In genomic region chr13:26795460-26795859, GRCm38 (mm10) we compare ENCODE assay signal across 23 mouse cellular contexts. TPM values are rescaled to one million over a fixed set of nuclear protein-coding genes. Genes with fewer than 3 reads are reported as not detected.
DNase-seq lines count a peak whose midpoint lies in the region; ATAC-seq and TF ChIP-seq lines count a peak whose summit lies in the region.
"Had no signal": no experiment of that assay in that cellular context is flagged by ENCODE, and none has a peak within 500 bp of the region (broad histone marks: within the 10 kb centered on the region; RNA-seq: fewer than 3 reads in every experiment).

No protein-coding gene starts in this region.

- no peak overlapping the region for H3K27ac ChIP-seq in lung, embryonic 14.5 days (ENCODE audit: low read depth)
- H3K27ac ChIP-seq in lung, postnatal 0 days (ENCODE audit: low read length), result no peak overlapping the region
- H3K27ac ChIP-seq in thymus, adult 2 months (ENCODE audit: control insufficient read depth, insufficient read depth, low read length), result no peak overlapping the region
- H3K27ac ChIP-seq: embryonic facial prominence, embryonic 10.5 days; embryonic facial prominence, embryonic 12.5 days; forebrain, embryonic 13.5 days; forebrain, embryonic 15.5 days had no signal

- TF ChIP-seq POLR2A in thymus, adult 2 months (IDR thresholded peaks at IDR 0.05; ENCODE audit: control insufficient read depth, extremely low read depth, insufficient read depth, low read length, poor library complexity), result no peak

- peak; percentile 46; the same call in 1 of the 2 replicates for TF ChIP-seq EP300 in lung, postnatal 0 days (IDR thresholded peaks at IDR 0.05)

- H3K4me1 ChIP-seq in lung, embryonic 14.5 days (ENCODE audit: insufficient read depth), result no peaks in the 10 kb centered on the region
- no peaks in the 10 kb centered on the region for H3K4me1 ChIP-seq in lung, postnatal 0 days (ENCODE audit: insufficient read depth, low read depth, low read length)
- no peaks in the 10 kb centered on the region for H3K4me1 ChIP-seq in thymus, adult 2 months (replicated peaks; ENCODE audit: control insufficient read depth, insufficient read depth, low read length)
- H3K4me1 ChIP-seq: embryonic facial prominence, embryonic 10.5 days; embryonic facial prominence, embryonic 12.5 days; forebrain, embryonic 13.5 days; forebrain, embryonic 15.5 days had no signal

- no peaks in the 10 kb centered on the region for H3K36me3 ChIP-seq in lung, embryonic 14.5 days (ENCODE audit: insufficient read depth)
- no peaks in the 10 kb centered on the region for H3K36me3 ChIP-seq in lung, postnatal 0 days (ENCODE audit: insufficient read depth, low read length)
- H3K36me3 ChIP-seq in thymus, adult 2 months (ENCODE audit: control insufficient read depth, insufficient read depth, low read length), result no peaks in the 10 kb centered on the region
- H3K36me3 ChIP-seq: embryonic facial prominence, embryonic 10.5 days; embryonic facial prominence, embryonic 12.5 days; forebrain, embryonic 15.5 days had no signal

- ATAC-seq in lung, embryonic 14.5 days (ENCODE audit: insufficient read depth), result no peak
- ATAC-seq in lung, postnatal 0 days, result peak; percentile 85
- no peak for ATAC-seq in activated CD4-positive, CD25-positive, alpha-beta regulatory T cell, adult 4 months
- ATAC-seq: forebrain, embryonic 13.5 days; forebrain, embryonic 15.5 days had no signal

- H3K4me3 ChIP-seq in lung, embryonic 14.5 days (ENCODE audit: low read depth, low read length), result no peak overlapping the region
- no peak overlapping the region for H3K4me3 ChIP-seq in lung, postnatal 0 days (ENCODE audit: low read depth, low read length)
- H3K4me3 ChIP-seq in thymus, adult 2 months (ENCODE audit: control insufficient read depth, insufficient read depth, low read length), result no peak overlapping the region
- H3K4me3 ChIP-seq: embryonic facial prominence, embryonic 10.5 days; embryonic facial prominence, embryonic 12.5 days; forebrain, embryonic 13.5 days; forebrain, embryonic 15.5 days had no signal

- DNase-seq in lung, embryonic 14.5 days, result peak; percentile 12
- no peak for DNase-seq in lung, postnatal 14 days
- DNase-seq in lung, postnatal 0 days (ENCODE audit: low spot score), result peak; percentile 66
- DNase-seq in lung, postnatal 25 days (ENCODE audit: low spot score), result peak; percentile 10
- no peak for DNase-seq in urinary bladder, postnatal 14 days (ENCODE audit: low spot score)
- no peak for DNase-seq in thymus, adult 2 months
- DNase-seq: adrenal gland, adult 8-10 months; adrenal gland, postnatal 14 days; adrenal gland, postnatal 36 days; cerebellum, adult 11-12 months; cerebellum, adult 2 months; cerebellum, adult 9-10 months; cerebellum, postnatal 10 days; cerebellum, postnatal 25 days had no signal

- no peaks in the 10 kb centered on the region for H3K27me3 ChIP-seq in lung, embryonic 14.5 days (ENCODE audit: insufficient read depth, low read length)
- H3K27me3 ChIP-seq in lung, postnatal 0 days (replicated peaks; ENCODE audit: insufficient read depth, low read length), result no peaks in the 10 kb centered on the region
- H3K27me3 ChIP-seq in thymus, adult 2 months (ENCODE audit: control insufficient read depth, insufficient read depth, low read length), result no peaks in the 10 kb centered on the region
- H3K27me3 ChIP-seq: embryonic facial prominence, embryonic 12.5 days; forebrain, embryonic 13.5 days; forebrain, embryonic 15.5 days had no signal

- no peak for TF ChIP-seq CTCF in lung, embryonic 14.5 days (IDR thresholded peaks at IDR 0.05; ENCODE audit: low read depth)
- TF ChIP-seq CTCF in lung, postnatal 0 days (IDR thresholded peaks at IDR 0.05), result no peak
- TF ChIP-seq CTCF in thymus, adult 2 months (IDR thresholded peaks at IDR 0.05; ENCODE audit: borderline replicate concordance, control insufficient read depth, extremely low read depth, insufficient read depth, low read length, poor library complexity), result no peak

- no peak overlapping the region for H3K9ac ChIP-seq in lung, embryonic 14.5 days
- no peak overlapping the region for H3K9ac ChIP-seq in lung, postnatal 0 days (replicated peaks; ENCODE audit: low read depth)
- H3K9ac ChIP-seq: embryonic facial prominence, embryonic 12.5 days; forebrain, embryonic 13.5 days; forebrain, embryonic 15.5 days had no signal

- H3K4me2 ChIP-seq in lung, embryonic 14.5 days, result no peak overlapping the region
- H3K4me2 ChIP-seq in lung, postnatal 0 days (replicated peaks; ENCODE audit: low read depth, low read length), result no peak overlapping the region
- H3K4me2 ChIP-seq: embryonic facial prominence, embryonic 12.5 days; forebrain, embryonic 13.5 days; forebrain, embryonic 15.5 days had no signal

- WGBS in lung, embryonic 14.5 days, result 51% methylated on average over 3 of the region's 3 CpGs
- 48% methylated on average over 3 of the region's 3 CpGs for WGBS in lung, postnatal 0 days
- WGBS in thymus, adult 2 months, result 76% methylated on average over 3 of the region's 3 CpGs

- no peaks in the 10 kb centered on the region for H3K9me3 ChIP-seq in lung, embryonic 14.5 days (ENCODE audit: low read depth, low read length)
- no peaks in the 10 kb centered on the region for H3K9me3 ChIP-seq in lung, postnatal 0 days (ENCODE audit: low read length)
- H3K9me3 ChIP-seq: embryonic facial prominence, embryonic 10.5 days; embryonic facial prominence, embryonic 12.5 days; forebrain, embryonic 13.5 days; forebrain, embryonic 15.5 days had no signal

RNA-seq across cellular contexts. Expression of gene Hdgfl1, which starts 25.5 kb away (rescaled TPM):
- not detected in 2 replicates for polyA plus RNA-seq in lung, embryonic 14.5 days (2014; fragmentation: Nextera tagmentation; extraction: Ambion mirVana)
- not detected in 2 replicates for polyA plus RNA-seq in lung, postnatal 0 days (2015; fragmentation: Nextera tagmentation; extraction: Ambion mirVana)
- 0.04 TPM in 1 of 2 replicates, not detected in the other for polyA plus RNA-seq in thymus, adult 2 months (2012; rRNA removed)
- not detected for polyA plus RNA-seq in activated CD4-positive, CD25-positive, alpha-beta regulatory T cell, adult 4 months (2017; shearing (Covaris generic))
- polyA plus RNA-seq: C2C12; cerebellum, adult 2 months; cortical plate, adult 2 months; embryonic facial prominence, embryonic 10.5 days; embryonic facial prominence, embryonic 12.5 days; embryonic facial prominence, embryonic 14.5 days; forebrain, embryonic 11.5 days; forebrain, embryonic 13.5 days; forebrain, embryonic 15.5 days had no signal

Comparison
In these comparisons a context has a peak if more than half of its experiments do, and no peak if none do; other contexts are left out.
1. DNase-seq: peak in lung, embryonic 14.5 days (single experiment), lung, postnatal 0 days (single experiment) and lung, postnatal 25 days (single experiment); none in lung, postnatal 14 days (single experiment), urinary bladder, postnatal 14 days (single experiment) and thymus, adult 2 months (single experiment).